Mouse (Mus musculus) lung, adult 18-20 months (tissue): ENCODE measurements around the gene Mpzl3.
A peak's percentile ranks its signal among the peaks of the same experiment; 100 is the strongest.

Experiments
- DNase-seq, 2 experiments: peaks; one replicate each; pipeline ENCODE4 v3.0.0; 2022; ENCODE audit warnings: mixed read lengths in 2 of 2

Mpzl3 gene

GRCm38 (mm10) chr9:45103211-45103979 lies 48.4 kb downstream of the Mpzl3 start:
- no peak for DNase-seq

- no peak for DNase-seq
Observed at GRCm38 (mm10) chr9:45105596-45106374, 50.8 kb downstream of the Mpzl3 start.

- no peak for DNase-seq
Observed at GRCm38 (mm10) chr9:45115706-45116105, 60.7 kb downstream of the Mpzl3 start.

- DNase-seq: no peak
Observed at GRCm38 (mm10) chr9:45116819-45117218, 61.8 kb downstream of the Mpzl3 start.

- DNase-seq: no peak
Observed at GRCm38 (mm10) chr9:45117741-45118431, 62.9 kb downstream of the Mpzl3 start, which contains the start of gene Scn2b. Gene Scn2b, plus strand, starts transcription at chr9:45117782.

GRCm38 (mm10) chr9:45118552-45118951 lies 63.6 kb downstream of the Mpzl3 start:
- no peak for DNase-seq

GRCm38 (mm10) chr9:45119316-45119953 lies 64.4 kb downstream of the Mpzl3 start:
- no peak for DNase-seq

GRCm38 (mm10) chr9:45119954-45120530 lies 65.1 kb downstream of the Mpzl3 start:
- DNase-seq: no peak

GRCm38 (mm10) chr9:45120567-45120966 lies 65.6 kb downstream of the Mpzl3 start:
- no peak for DNase-seq

GRCm38 (mm10) chr9:45121001-45121400 lies 66.0 kb downstream of the Mpzl3 start:
- no peak for DNase-seq

GRCm38 (mm10) chr9:45121769-45122168 lies 66.8 kb downstream of the Mpzl3 start:
- peak; percentile 73 for DNase-seq

GRCm38 (mm10) chr9:45122209-45122761 lies 67.3 kb downstream of the Mpzl3 start:
- peak; percentile 70 to 71 for DNase-seq

GRCm38 (mm10) chr9:45125211-45125610 lies 70.2 kb downstream of the Mpzl3 start:
- DNase-seq: no peak

GRCm38 (mm10) chr9:45126941-45127340 lies 72.0 kb downstream of the Mpzl3 start:
- DNase-seq: no peak
